Mouse (Mus musculus) testis, adult 2 months (tissue): Measurements from ENCODE around the gene Msi1. TPM values are rescaled to one million over a fixed set of nuclear protein-coding genes. Genes with fewer than 3 reads are reported as not detected.
A peak's percentile ranks its signal among the peaks of the same experiment; 100 is the strongest.

ENCODE experiments used
- H3K27ac ChIP-seq: fragments of 200-500 bp; 2 replicates; pipeline ENCODE4 v1.5.1; 2012; ENCODE audit warnings: low read depth, low read length; ENCODE audit not compliant: control insufficient read depth, insufficient read depth
- H3K27me3 ChIP-seq: fragments of 200-500 bp; 2 replicates; pipeline ENCODE4 v1.6.1; 2012; ENCODE audit warnings: mild to moderate bottlenecking, low read length, moderate library complexity; ENCODE audit not compliant: control insufficient read depth, insufficient read depth
- H3K36me3 ChIP-seq: fragments of 200-500 bp; 2 replicates; pipeline ENCODE4 v1.6.1; 2012; ENCODE audit warnings: mild to moderate bottlenecking, low read length; ENCODE audit not compliant: control insufficient read depth, insufficient read depth
- H3K4me1 ChIP-seq: fragments of 200-500 bp; 2 replicates; pipeline ENCODE4 v1.6.1; 2012; ENCODE audit warnings: low read length; ENCODE audit not compliant: control insufficient read depth, insufficient read depth
- H3K4me3 ChIP-seq: fragments of 200-500 bp; 2 replicates; pipeline ENCODE4 v1.5.1; 2012; ENCODE audit warnings: low read depth, mild to moderate bottlenecking, low read length, moderate library complexity, mixed read lengths; ENCODE audit not compliant: control insufficient read depth
- CTCF ChIP-seq: fragments of 200-500 bp; IDR thresholded peaks from 2 replicates; pipeline ENCODE4 v1.5.1; 2012; ENCODE audit warnings: low read depth, mild to moderate bottlenecking, inconsistent platforms, low read length, moderate library complexity; ENCODE audit not compliant: control insufficient read depth, insufficient read depth, insufficient replicate concordance
- POLR2A ChIP-seq: fragments of 200-500 bp; IDR thresholded peaks from 2 replicates; pipeline ENCODE4 v1.6.1; 2012; ENCODE audit warnings: low read depth, mild to moderate bottlenecking, inconsistent platforms, low read length, moderate library complexity; ENCODE audit not compliant: control insufficient read depth
- polyA plus RNA-seq: library from polyadenylated mRNA; depleted of rRNA; stranded (reverse); fragments of >200 nt; gene quantifications from 2 replicates; pipeline ENCODE4 v1.2.3, GENCODE M21; 2012

Msi1 gene
- polyA plus RNA-seq, 1 experiment = 61.9 TPM

DNA sequence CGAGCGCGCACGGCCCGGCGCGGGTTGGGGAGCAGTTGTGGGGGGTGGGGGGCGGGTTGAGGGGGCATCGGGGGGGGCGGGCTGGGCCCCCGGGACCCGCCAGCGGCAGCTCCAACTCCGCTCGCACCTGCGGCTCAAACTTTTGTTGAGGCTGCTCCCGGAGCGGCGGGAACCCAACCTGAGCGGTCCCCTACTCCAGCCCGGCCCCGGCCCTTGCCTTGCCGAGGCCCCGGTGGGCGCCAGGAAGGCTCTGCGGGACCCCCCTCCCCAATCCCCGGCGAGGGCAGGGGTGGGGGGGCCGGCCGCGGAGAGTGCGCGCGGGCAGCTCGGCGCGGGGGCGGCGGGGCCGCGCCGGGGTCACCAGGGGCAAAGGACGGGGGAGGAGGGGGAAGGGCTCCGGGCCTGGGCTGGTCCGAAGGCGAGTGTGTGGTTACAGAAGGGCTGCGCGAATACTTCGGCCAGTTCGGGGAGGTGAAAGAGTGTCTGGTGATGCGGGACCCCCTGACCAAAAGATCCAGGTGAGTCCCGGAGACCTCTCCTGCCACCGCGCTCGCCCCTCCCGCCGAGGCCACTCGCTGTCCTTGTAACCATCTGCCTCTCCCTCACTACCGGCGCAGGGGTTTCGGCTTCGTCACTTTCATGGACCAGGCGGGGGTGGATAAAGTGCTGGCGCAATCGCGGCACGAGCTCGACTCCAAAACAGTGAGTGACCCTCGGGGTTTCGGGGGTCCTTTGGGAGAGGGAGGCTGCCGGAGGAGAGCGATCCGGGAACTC is 975 bp downstream of the Msi1 start:
- Histone ChIP-seq H3K36me3 (no peaks in the 10 kb centered on the region), H3K4me3 (peak overlapping the region; percentile 82), H3K4me1 (peaks cover 20% of the 10 kb centered on the region), H3K27me3 (no peaks in the 10 kb centered on the region; the same call in 1 of the 2 replicates), H3K27ac (peak overlapping the region; percentile 68)
- no peak for TF ChIP-seq CTCF
- no peak for TF ChIP-seq POLR2A

- Histone ChIP-seq H3K27me3 (no peaks in the 10 kb centered on the region; the same call in 1 of the 2 replicates), H3K4me1 (peaks cover 29% of the 10 kb centered on the region), H3K4me3 (peak overlapping the region; percentile 80), H3K27ac (peak overlapping the region; percentile 68), H3K36me3 (no peaks in the 10 kb centered on the region)
- TF ChIP-seq POLR2A (no peak), CTCF (0 out of 2 replicates have a peak, but pooled peaks have one; percentile 4)
Measured at GRCm38 (mm10) chr5:115431061-115431897, 1.9 kb downstream of the Msi1 start.

- Histone ChIP-seq H3K36me3 (no peaks in the 10 kb centered on the region), H3K27ac (no peak overlapping the region), H3K27me3 (no peaks in the 10 kb centered on the region; the same call in 1 of the 2 replicates), H3K4me3 (no peak overlapping the region), H3K4me1 (peaks cover 31% of the 10 kb centered on the region)
- no peak for TF ChIP-seq CTCF
- no peak for TF ChIP-seq POLR2A
Measured at GRCm38 (mm10) chr5:115431898-115432259, 2.5 kb downstream of the Msi1 start.

DNA sequence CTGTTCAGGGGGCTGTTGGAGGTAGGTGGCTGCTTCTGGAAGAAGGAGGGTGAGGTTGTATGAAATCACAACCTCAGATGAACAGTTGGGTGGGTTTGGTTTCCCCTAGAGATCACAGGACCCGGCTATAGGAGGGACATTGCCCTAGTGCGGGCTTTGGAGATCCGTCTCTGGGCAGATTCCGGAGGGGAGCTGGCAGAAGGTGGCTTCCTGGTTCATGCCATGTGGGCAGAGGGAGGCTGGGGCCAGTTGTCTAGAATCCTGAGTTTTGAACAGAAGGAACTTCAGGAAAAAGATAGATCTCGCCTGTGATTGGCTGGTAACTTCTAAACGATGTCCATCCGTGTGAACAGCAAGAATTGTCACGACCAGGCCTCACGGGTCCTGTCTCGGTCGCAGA is 3.0 kb downstream of the Msi1 start:
- TF ChIP-seq CTCF (no peak), POLR2A (no peak)
- H3K4me3 ChIP-seq = no peak overlapping the region
- no peaks in the 10 kb centered on the region for H3K36me3 ChIP-seq
- no peak overlapping the region for H3K27ac ChIP-seq
- no peaks in the 10 kb centered on the region; the same call in 1 of the 2 replicates for H3K27me3 ChIP-seq
- H3K4me1 ChIP-seq = peaks cover 35% of the 10 kb centered on the region

DNA sequence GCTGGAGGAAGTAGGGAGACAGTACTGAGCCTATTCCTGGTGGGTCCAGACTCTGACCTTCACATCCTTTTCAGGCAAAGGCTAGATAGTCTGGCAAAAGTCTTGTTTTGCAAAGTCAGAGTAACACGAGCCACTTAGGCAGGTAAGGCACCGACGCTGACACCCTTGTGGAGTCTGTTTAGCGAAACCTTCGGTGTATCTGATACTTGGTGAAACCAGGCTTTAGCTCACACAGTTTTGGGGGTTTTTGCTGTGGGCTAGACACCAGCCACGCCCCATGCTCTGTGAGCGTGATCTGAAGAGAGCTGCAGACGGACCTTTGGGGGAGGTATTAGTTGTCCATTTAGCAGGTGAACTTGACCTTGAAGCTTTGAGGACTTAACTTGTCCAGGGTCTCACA is 3.8 kb downstream of the Msi1 start:
- no peak overlapping the region for H3K4me3 ChIP-seq

DNA sequence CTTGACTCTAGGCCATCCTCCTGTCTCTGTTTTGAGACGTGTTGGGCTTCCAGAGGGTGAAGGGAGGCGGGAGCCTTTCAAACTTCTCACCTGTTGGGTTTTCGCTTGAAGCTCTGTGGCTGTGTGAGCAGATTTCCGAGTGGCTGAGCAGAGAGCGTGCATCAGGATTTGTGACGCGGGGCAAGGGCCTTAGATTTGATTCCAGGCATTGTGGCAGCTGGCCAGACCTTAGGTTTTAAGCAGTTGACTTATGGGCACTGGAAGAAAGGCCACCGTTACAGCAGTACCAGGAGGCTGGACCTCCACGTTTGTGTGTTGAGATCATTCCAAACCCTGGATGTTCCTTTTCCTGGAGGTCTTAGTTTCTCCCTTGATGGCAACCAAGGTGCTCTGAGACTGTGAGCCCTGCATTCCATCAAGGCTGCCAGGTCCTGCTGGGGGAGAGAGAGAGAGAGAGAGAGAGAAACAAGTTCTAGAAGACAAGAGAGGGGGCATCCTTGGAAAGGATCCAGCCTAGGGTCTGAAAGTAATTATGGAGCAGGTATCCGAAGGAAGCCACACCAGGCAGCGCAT is 5.0 kb downstream of the Msi1 start:
- TF ChIP-seq POLR2A (no peak), CTCF (no peak)
- H3K27me3 ChIP-seq = no peaks in the 10 kb centered on the region
- no peak overlapping the region for H3K27ac ChIP-seq
- H3K36me3 ChIP-seq = no peaks in the 10 kb centered on the region
- H3K4me3 ChIP-seq = no peak overlapping the region
- peaks cover 27% of the 10 kb centered on the region for H3K4me1 ChIP-seq

More for the DNA sequence above, 3.8 kb downstream of the Msi1 start:
- Histone ChIP-seq H3K4me1 (peaks cover 35% of the 10 kb centered on the region), H3K36me3 (no peaks in the 10 kb centered on the region), H3K27me3 (no peaks in the 10 kb centered on the region; the same call in 1 of the 2 replicates), H3K27ac (no peak overlapping the region)
- TF ChIP-seq CTCF (no peak), POLR2A (no peak)
